Mouse (Mus musculus) left cerebral cortex, adult 8-10 months (tissue): ENCODE results near the gene Snx27. TPM values are rescaled to one million over a fixed set of nuclear protein-coding genes. Genes with fewer than 3 reads are reported as not detected.

ENCODE experiments used
- DNase-seq, 2 experiments: peaks; one replicate each; pipeline ENCODE4 v3.0.0; 2022; ENCODE audit warnings: low spot score in 2 of 2
- total RNA-seq, 4 experiments: library from RNA; stranded (reverse); gene quantifications; 2 replicates each; pipeline ENCODE4 v1.2.4; 2022

Gene Snx27
- total RNA-seq, 4 experiments from 2014 or later: 100 to 109 (median 105) TPM

GRCm38 (mm10) chr3:94567242-94567641 is 15.3 kb downstream of the Snx27 start:
- DNase-seq: no peak

GRCm38 (mm10) chr3:94565557-94565956 is 17.0 kb downstream of the Snx27 start:
- DNase-seq: no peak

GRCm38 (mm10) chr3:94565127-94565526 is 17.4 kb downstream of the Snx27 start:
- DNase-seq: no peak

GRCm38 (mm10) chr3:94564356-94565010 is 18.0 kb downstream of the Snx27 start:
- DNase-seq: no peak

GRCm38 (mm10) chr3:94563163-94563562 is 19.4 kb downstream of the Snx27 start:
- no peak for DNase-seq

- DNase-seq: no peak
Measured at GRCm38 (mm10) chr3:94559931-94560429, 22.5 kb downstream of the Snx27 start.

- DNase-seq: no peak
Measured at GRCm38 (mm10) chr3:94549041-94549440, 33.5 kb downstream of the Snx27 start.

- no peak for DNase-seq
Measured at GRCm38 (mm10) chr3:94537187-94537586, 45.3 kb downstream of the Snx27 start.

GRCm38 (mm10) chr3:94533968-94534367 is 48.5 kb downstream of the Snx27 start:
- DNase-seq: no peak

GRCm38 (mm10) chr3:94526731-94527130 is 55.8 kb downstream of the Snx27 start:
- DNase-seq: no peak

GRCm38 (mm10) chr3:94506664-94507063 is 75.9 kb downstream of the Snx27 start:
- no peak for DNase-seq

- no peak for DNase-seq
Measured at GRCm38 (mm10) chr3:94502243-94502642, 80.3 kb downstream of the Snx27 start.

GRCm38 (mm10) chr3:94497162-94497561 is 85.4 kb downstream of the Snx27 start:
- DNase-seq: no peak

GRCm38 (mm10) chr3:94487581-94487980 is 94.9 kb downstream of the Snx27 start:
- DNase-seq: no peak

- no peak for DNase-seq
Measured at GRCm38 (mm10) chr3:94485922-94486321, 96.6 kb downstream of the Snx27 start.

GRCm38 (mm10) chr3:94483790-94484439 is 98.6 kb downstream of the Snx27 start:
- peak; percentile 86 to 98 for DNase-seq

GRCm38 (mm10) chr3:94482764-94483385 is 99.6 kb downstream of the Snx27 start:
- DNase-seq: no peak

- no peak for DNase-seq
Measured at GRCm38 (mm10) chr3:94481429-94481828, 101.1 kb downstream of the Snx27 start.

GRCm38 (mm10) chr3:94480291-94480884 is 102.1 kb downstream of the Snx27 start, which contains the start of gene Riiad1:
TSS of gene Riiad1 (minus strand) at chr3:94480341.
- DNase-seq: no peak

GRCm38 (mm10) chr3:94479564-94479963 is 103.0 kb downstream of the Snx27 start:
- DNase-seq: no peak

GRCm38 (mm10) chr3:94478591-94479169 is 103.8 kb downstream of the Snx27 start:
- no peak for DNase-seq
